Mouse (Mus musculus) CH12.LX (cell line): ENCODE results near the gene Gm17545. TPM values are rescaled to one million over a fixed set of nuclear protein-coding genes. Genes with fewer than 3 reads are reported as not detected.

Experiments used
- DNase-seq: peaks from one replicate; pipeline ENCODE4 v3.0.0-alpha.2; 2013; ENCODE audit errors: extremely low read depth
- H3K27ac ChIP-seq: 2 replicates; pipeline ENCODE4 v1.5.1; 2012; ENCODE audit warnings: low read depth, mild to moderate bottlenecking, control low read depth, moderate library complexity; ENCODE audit not compliant: insufficient read depth
- H3K27me3 ChIP-seq: replicated peaks from 2 replicates; pipeline ENCODE3; 2012; ENCODE audit warnings: inconsistent platforms
- H3K36me3 ChIP-seq, 2 experiments: replicated peaks in 1 of 2; 2 replicates each; pipeline versions ENCODE3 to v1.6.1; 2012; ENCODE audit warnings: inconsistent platforms in 1 of 2, low read length in 1 of 2, mild to moderate bottlenecking in 1 of 2, mixed read lengths in 1 of 2, moderate library complexity in 1 of 2; ENCODE audit not compliant: control insufficient read depth in 1 of 2, insufficient read depth in 1 of 2
- H3K4me1 ChIP-seq, 2 experiments: 2 replicates each; pipeline ENCODE4 v1.6.1; 2012; ENCODE audit warnings: inconsistent platforms in 1 of 2, moderate library complexity in 1 of 2; ENCODE audit not compliant: insufficient read depth in 2 of 2, control insufficient read depth in 1 of 2
- H3K4me2 ChIP-seq: 2 replicates; pipeline ENCODE4 v1.6.1; 2012; ENCODE audit warnings: low read depth, mild to moderate bottlenecking, control low read depth; ENCODE audit not compliant: poor library complexity, insufficient read depth, severe bottlenecking
- H3K4me3 ChIP-seq, 3 experiments: fragments of 150-350 bp in 1 of 3; sonication (generic) in 1 of 3; replicated peaks in 1 of 3; 2 replicates each; pipeline versions ENCODE3 to v1.5.1; 2011 to 2012; ENCODE audit warnings: low read depth in 2 of 3, low read length in 2 of 3, mild to moderate bottlenecking in 2 of 3, moderate library complexity in 2 of 3, control low read depth in 1 of 3, improper control_type of control experiment in 1 of 3, inconsistent platforms in 1 of 3, mixed read lengths in 1 of 3; ENCODE audit not compliant: poor library complexity in 1 of 3
- H3K79me2 ChIP-seq: replicated peaks from 2 replicates; pipeline ENCODE4 v1.6.1; 2012; ENCODE audit warnings: mild to moderate bottlenecking, moderate library complexity; ENCODE audit not compliant: control insufficient read depth, poor library complexity, insufficient read depth, severe bottlenecking; ENCODE audit errors: extremely low read depth
- H3K9ac ChIP-seq: 2 replicates; pipeline ENCODE4 v1.6.1; 2012; ENCODE audit warnings: low read depth, mild to moderate bottlenecking, control low read depth, moderate library complexity; ENCODE audit not compliant: insufficient read depth
- H3K9me3 ChIP-seq: replicated peaks from 2 replicates; pipeline ENCODE3; 2012; ENCODE audit warnings: low read length, inconsistent platforms, mixed read lengths
- BHLHE40 ChIP-seq: IDR thresholded peaks from 2 replicates; pipeline ENCODE4 v1.6.1; 2011; ENCODE audit warnings: mild to moderate bottlenecking, low read depth, low read length, improper control_type of control experiment
- CHD1 ChIP-seq: IDR thresholded peaks from 2 replicates; pipeline ENCODE4 v1.6.1; 2012; ENCODE audit warnings: low read depth, low read length, improper control_type of control experiment, inconsistent platforms
- CHD2 ChIP-seq: IDR thresholded peaks from 2 replicates; pipeline ENCODE4 v1.6.1; 2011; ENCODE audit warnings: low read length, improper control_type of control experiment
- CTCF ChIP-seq, 2 experiments: IDR thresholded peaks in 1 of 2; conservative IDR thresholded peaks in 1 of 2; 2 replicates each; pipeline ENCODE4 v1.5.1; 2011 to 2012; ENCODE audit warnings: low read depth in 2 of 2, low read length in 2 of 2, improper control_type of control experiment in 1 of 2, inconsistent platforms in 1 of 2, mild to moderate bottlenecking in 1 of 2, moderate library complexity in 1 of 2
- E2F4 ChIP-seq: IDR thresholded peaks from 2 replicates; pipeline ENCODE4 v1.6.1; 2011; ENCODE audit warnings: low read depth, low read length, improper control_type of control experiment; ENCODE audit not compliant: insufficient replicate concordance
- ETS1 ChIP-seq: conservative IDR thresholded peaks from 2 replicates; pipeline ENCODE4 v1.6.1; 2012; ENCODE audit warnings: low read depth, mild to moderate bottlenecking, inconsistent platforms, low read length, improper control_type of control experiment, moderate library complexity
- JUN ChIP-seq: IDR thresholded peaks from 2 replicates; pipeline ENCODE4 v1.6.1; 2011; ENCODE audit warnings: low read depth, mild to moderate bottlenecking, low read length, improper control_type of control experiment, moderate library complexity; ENCODE audit not compliant: insufficient read depth
- JUND ChIP-seq: conservative IDR thresholded peaks from 2 replicates; pipeline ENCODE4 v1.6.1; 2011; ENCODE audit warnings: low read depth, low read length, improper control_type of control experiment
- MAFK ChIP-seq: IDR thresholded peaks from 2 replicates; pipeline ENCODE4 v1.6.1; 2011; ENCODE audit warnings: low read length, improper control_type of control experiment; ENCODE audit not compliant: insufficient replicate concordance
- MAZ ChIP-seq: IDR thresholded peaks from 2 replicates; pipeline ENCODE4 v1.6.1; 2012; ENCODE audit warnings: low read depth, mild to moderate bottlenecking, inconsistent platforms, low read length, improper control_type of control experiment, moderate library complexity
- MYC ChIP-seq: IDR thresholded peaks from 2 replicates; pipeline ENCODE4 v1.6.1; 2011; ENCODE audit warnings: low read depth, mild to moderate bottlenecking, improper control_type of control experiment, low read length
- NELFE ChIP-seq: IDR thresholded peaks from 2 replicates; pipeline ENCODE4 v1.6.1; 2011; ENCODE audit warnings: low read depth, low read length, improper control_type of control experiment
- NRF1 ChIP-seq: IDR thresholded peaks from 2 replicates; pipeline ENCODE4 v1.6.1; 2014; ENCODE audit warnings: low read depth, mild to moderate bottlenecking, inconsistent platforms, low read length, improper control_type of control experiment, moderate library complexity
- POLR2AphosphoS2 ChIP-seq: IDR thresholded peaks from 2 replicates; pipeline ENCODE4 v1.6.1; 2011; ENCODE audit warnings: low read depth, low read length, improper control_type of control experiment
- RAD21 ChIP-seq: IDR thresholded peaks from 2 replicates; pipeline ENCODE4 v1.6.1; 2011; ENCODE audit warnings: low read depth, mild to moderate bottlenecking, low read length, improper control_type of control experiment, moderate library complexity
- RCOR1 ChIP-seq: conservative IDR thresholded peaks from 2 replicates; pipeline ENCODE4 v1.6.1; 2012; ENCODE audit warnings: low read depth, mild to moderate bottlenecking, inconsistent platforms, low read length, improper control_type of control experiment
- SIN3A ChIP-seq: IDR thresholded peaks from 2 replicates; pipeline ENCODE4 v1.6.1; 2012; ENCODE audit warnings: low read length, improper control_type of control experiment, inconsistent platforms
- SMC3 ChIP-seq: IDR thresholded peaks from 2 replicates; pipeline ENCODE4 v1.6.1; 2011; ENCODE audit warnings: low read depth, low read length, improper control_type of control experiment
- TBP ChIP-seq: conservative IDR thresholded peaks from 2 replicates; pipeline ENCODE4 v1.6.1; 2011; ENCODE audit warnings: low read depth, low read length, improper control_type of control experiment
- TCF12 ChIP-seq: IDR thresholded peaks from 2 replicates; pipeline ENCODE4 v1.6.1; 2014; ENCODE audit warnings: low read depth, mild to moderate bottlenecking, inconsistent platforms, low read length, improper control_type of control experiment
- UBTF ChIP-seq: IDR thresholded peaks from 2 replicates; pipeline ENCODE4 v1.6.1; 2012; ENCODE audit warnings: low read depth, mild to moderate bottlenecking, inconsistent platforms, low read length, improper control_type of control experiment, moderate library complexity
- USF1 ChIP-seq: IDR thresholded peaks from 2 replicates; pipeline ENCODE4 v1.6.1; 2014; ENCODE audit warnings: low read depth, mild to moderate bottlenecking, inconsistent platforms, low read length, improper control_type of control experiment
- USF2 ChIP-seq: conservative IDR thresholded peaks from 2 replicates; pipeline ENCODE4 v1.6.1; 2011; ENCODE audit warnings: low read depth, low read length, improper control_type of control experiment
- ZKSCAN1 ChIP-seq: IDR thresholded peaks from 2 replicates; pipeline ENCODE4 v1.6.1; 2012; ENCODE audit warnings: low read depth, inconsistent platforms, low read length, improper control_type of control experiment, borderline replicate concordance
- ZMIZ1 ChIP-seq: IDR thresholded peaks from 2 replicates; pipeline ENCODE4 v1.6.1; 2012; ENCODE audit warnings: low read depth, mild to moderate bottlenecking, inconsistent platforms, low read length, improper control_type of control experiment
- dilution Hi-C: fragments of 300-500 bp; cut with MboI; formaldehyde crosslinking; loops from 2 replicates; pipeline ENCODE4 v1.14.3; 2020; ENCODE audit warnings: low sequenced_read_pairs; ENCODE audit not compliant: extremely low pct_unique_long_range_greater_than_20kb, extremely low pct_ligation_motif_present
- in situ Hi-C: fragments of 300-500 bp; cut with MboI; formaldehyde crosslinking; loops from 3 replicates; pipeline ENCODE4 v1.14.3; 2019; ENCODE audit warnings: low sequenced_read_pairs, low pct_ligation_motif_present, low pct_unique_long_range_greater_than_20kb, mixed read lengths
- polyA plus RNA-seq: library from polyadenylated mRNA; unstranded; fragments of >175 nt; gene quantifications from 2 replicates; pipeline ENCODE4 v1.2.1, GENCODE M21; 2012; ENCODE audit warnings: low read depth; ENCODE audit not compliant: insufficient read length
- total RNA-seq, 2 experiments: library from RNA; depleted of rRNA; stranded (reverse); fragments of 300-350 nt in 1 of 2; fragments of >200 nt in 1 of 2; gene quantifications; 2 replicates each; pipeline ENCODE4 v1.2.3; 2012 to 2014

Gm17545 gene
- total and polyA plus RNA-seq, 3 experiments = not detected

DNA sequence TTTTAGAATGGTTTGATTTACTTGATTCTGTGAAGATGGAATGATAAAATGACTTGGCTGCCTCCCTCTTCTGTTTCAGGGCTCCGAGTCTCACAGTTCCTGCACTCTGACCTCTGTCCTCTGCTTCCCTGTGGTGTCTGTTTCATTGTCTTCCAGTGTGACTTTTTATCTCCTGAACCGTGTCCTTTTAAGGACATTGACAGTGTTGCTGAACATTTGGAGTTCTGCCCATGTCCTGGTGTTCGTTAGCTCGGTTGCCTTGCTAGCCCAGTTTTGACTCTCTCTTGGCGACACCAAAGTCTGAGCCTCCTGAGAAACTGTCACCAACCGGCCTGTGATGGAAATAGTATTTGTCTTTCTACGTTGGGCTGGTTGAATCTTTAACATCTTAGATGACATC is 33.6 kb upstream of the Gm17545 start:
- no peak for TF ChIP-seq NELFE
- no peak for TF ChIP-seq SMC3
- TF ChIP-seq ZKSCAN1 = no peak
- no peak for TF ChIP-seq CHD1
- TF ChIP-seq MAZ = no peak
- no peak for TF ChIP-seq ETS1
- no peak for TF ChIP-seq MAFK
- TF ChIP-seq CHD2 = no peak
- TF ChIP-seq CTCF (conservative IDR thresholded peaks at IDR 0.05 in 1 of 2, IDR thresholded peaks at IDR 0.05 in 1 of 2; ENCODE audit: low read depth in 2 of 2, low read length in 2 of 2) = no peak
- TF ChIP-seq RAD21 = no peak
- TF ChIP-seq SIN3A = no peak
- no peak for TF ChIP-seq TBP
- no peak for TF ChIP-seq TCF12
- TF ChIP-seq JUND = no peak
- no peak for TF ChIP-seq RCOR1
- TF ChIP-seq UBTF = no peak
- dilution Hi-C loops (no loop called here), in situ Hi-C loops (no loop called here)
- Histone ChIP-seq H3K27me3 (no peaks in the 10 kb centered on the region), H3K9me3 (no peaks in the 10 kb centered on the region), H3K27ac (no peak overlapping the region), H3K4me3 (no peak overlapping the region), H3K4me2 (no peak overlapping the region), H3K4me1 (peaks cover 0 to 3% of the 10 kb centered on the region in 2 experiments; a peak in 1 of 4 replicates), H3K79me2 (no peaks in the 10 kb centered on the region), H3K36me3 (no peaks in the 10 kb centered on the region), H3K9ac (no peak overlapping the region)
- no peak for DNase-seq

DNA sequence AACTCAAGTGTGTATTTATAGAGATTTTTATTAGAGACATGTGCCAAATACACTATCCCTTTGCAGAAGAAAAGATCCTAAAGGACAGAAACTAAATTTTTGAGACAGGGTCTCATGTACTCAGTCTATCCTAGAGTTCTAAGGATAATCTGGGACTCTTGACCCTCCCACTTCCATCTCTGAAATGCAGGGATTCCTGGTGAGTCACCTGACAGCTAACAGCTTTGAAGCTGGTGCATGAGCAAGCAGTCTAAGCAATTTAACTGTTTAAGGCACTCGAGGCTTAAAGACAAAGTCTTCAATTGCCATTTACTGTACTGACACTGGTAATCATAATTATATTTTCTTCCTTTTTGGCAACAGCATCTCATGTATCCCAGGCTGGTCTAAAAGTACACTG is 31.5 kb upstream of the Gm17545 start:
- TF ChIP-seq POLR2AphosphoS2 (no peak), UBTF (no peak), NELFE (no peak), MYC (no peak), BHLHE40 (no peak), USF1 (no peak), ZKSCAN1 (no peak), CTCF (conservative IDR thresholded peaks at IDR 0.05 in 1 of 2, IDR thresholded peaks at IDR 0.05 in 1 of 2; ENCODE audit: low read depth in 2 of 2, low read length in 2 of 2) (no peak), ZMIZ1 (no peak), RAD21 (no peak), E2F4 (no peak), MAFK (no peak), CHD1 (no peak), USF2 (no peak), JUN (no peak), JUND (no peak), NRF1 (no peak)
- Histone ChIP-seq H3K27me3 (no peaks in the 10 kb centered on the region), H3K4me2 (no peak overlapping the region), H3K27ac (no peak overlapping the region), H3K9ac (no peak overlapping the region), H3K79me2 (no peaks in the 10 kb centered on the region), H3K4me1 (peaks cover 0 to 3% of the 10 kb centered on the region in 2 experiments; a peak in 1 of 4 replicates), H3K4me3 (no peak overlapping the region), H3K36me3 (no peaks in the 10 kb centered on the region), H3K9me3 (no peaks in the 10 kb centered on the region)
- dilution Hi-C loops (no loop called here), in situ Hi-C loops (no loop called here)
- no peak for DNase-seq
